Mouse (Mus musculus) embryo, embryonic 11.5 days (tissue): ENCODE data around the gene Dhx34.
A peak's percentile ranks its signal among the peaks of the same experiment; 100 is the strongest.

Source experiments
- DNase-seq: peaks from one replicate; pipeline ENCODE4 v3.0.0-alpha.2; 2012; ENCODE audit warnings: low read depth, low spot score

Dhx34 gene

GRCm38 (mm10) chr7:16162036-16162435, 59.8 kb downstream of the Dhx34 start:
- no peak for DNase-seq

- no peak for DNase-seq
Observed at GRCm38 (mm10) chr7:16161302-16161701, 60.5 kb downstream of the Dhx34 start.

GRCm38 (mm10) chr7:16160702-16161101, 61.1 kb downstream of the Dhx34 start:
- no peak for DNase-seq

- DNase-seq, result no peak
Observed at GRCm38 (mm10) chr7:16158735-16159134, 63.1 kb downstream of the Dhx34 start.

GRCm38 (mm10) chr7:16156105-16156714, 65.6 kb downstream of the Dhx34 start:
- DNase-seq, result no peak

DNA sequence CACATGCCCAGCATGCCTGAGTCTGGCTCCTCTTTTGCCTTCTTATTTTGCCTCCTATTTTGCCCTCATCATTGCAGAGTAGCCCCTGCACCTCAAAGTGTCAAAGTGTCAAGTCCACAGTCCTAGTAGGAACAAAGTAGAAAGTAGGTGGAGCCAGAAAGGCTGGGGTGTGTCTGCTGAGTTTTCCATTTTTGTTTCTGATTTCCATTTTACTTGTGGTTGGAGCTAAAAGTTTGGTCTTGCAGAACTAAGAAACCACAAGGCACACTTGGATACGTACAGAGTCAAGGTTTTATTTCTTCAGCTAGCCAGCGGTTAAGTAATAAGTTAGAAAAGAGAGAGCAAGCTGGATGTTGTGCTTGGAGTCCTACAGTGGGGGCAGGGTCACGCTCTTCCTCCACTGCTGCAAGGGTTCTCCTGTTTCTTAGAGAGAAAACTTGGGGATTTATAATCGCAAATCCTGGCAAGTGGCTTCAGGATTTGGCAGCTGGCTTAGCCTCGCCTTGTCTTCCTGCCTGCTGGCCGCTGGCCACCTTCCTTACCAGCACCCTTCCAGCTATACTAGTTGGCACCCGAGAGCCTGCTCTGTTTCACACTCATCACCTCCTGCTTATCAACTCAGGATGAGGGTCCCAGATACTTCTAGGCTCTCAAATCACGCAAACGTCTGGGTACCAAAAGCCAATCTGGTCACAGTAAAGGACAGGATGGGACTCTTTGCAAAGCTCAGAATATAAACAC, 66.5 kb downstream of the Dhx34 start:
- DNase-seq, result no peak

GRCm38 (mm10) chr7:16153522-16153921, 68.3 kb downstream of the Dhx34 start:
- DNase-seq, result no peak

DNA sequence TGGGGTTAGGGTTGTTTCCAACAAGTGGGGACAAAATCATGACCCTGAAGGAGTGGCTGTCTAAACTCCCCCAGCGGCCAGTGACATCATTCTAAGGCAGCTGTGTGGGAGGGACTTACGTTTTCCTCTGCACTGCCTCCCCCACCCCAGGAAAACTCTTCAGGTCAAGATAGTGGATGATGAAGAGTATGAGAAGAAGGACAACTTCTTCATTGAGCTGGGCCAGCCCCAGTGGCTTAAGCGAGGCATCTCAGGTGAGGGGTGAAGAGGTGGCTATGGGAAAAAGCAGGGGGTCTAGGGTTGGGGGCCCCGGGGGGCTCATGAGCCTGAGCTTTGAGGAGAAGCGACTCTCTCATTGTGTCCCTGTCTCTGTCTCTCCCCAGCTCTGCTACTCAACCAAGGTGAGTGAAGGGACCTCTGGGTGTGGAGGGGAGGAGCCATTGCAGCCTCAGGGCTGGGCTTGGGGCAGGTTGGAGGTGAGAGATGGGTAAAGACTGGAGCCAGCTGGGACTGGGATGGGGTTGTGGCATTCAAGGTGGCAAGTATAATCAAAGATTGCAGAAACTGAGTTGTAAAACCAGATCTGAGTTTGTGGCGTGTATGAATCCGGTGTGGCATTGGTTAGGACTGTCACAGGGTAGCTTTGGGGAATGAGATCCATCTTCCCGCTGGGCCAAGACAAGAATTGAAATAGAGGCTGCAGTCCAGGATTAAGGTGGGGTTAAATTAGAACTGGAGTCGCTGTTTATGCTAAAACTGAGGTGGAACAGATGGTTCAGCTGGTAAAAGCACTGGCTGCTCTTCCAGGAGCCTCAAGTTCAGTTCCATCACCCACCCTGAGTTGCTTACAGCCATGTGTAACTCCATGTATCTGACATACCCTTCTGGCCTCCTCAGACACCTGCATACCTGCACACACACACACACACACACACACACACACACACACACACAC, 71.4 kb downstream of the Dhx34 start:
- DNase-seq, result no peak

DNA sequence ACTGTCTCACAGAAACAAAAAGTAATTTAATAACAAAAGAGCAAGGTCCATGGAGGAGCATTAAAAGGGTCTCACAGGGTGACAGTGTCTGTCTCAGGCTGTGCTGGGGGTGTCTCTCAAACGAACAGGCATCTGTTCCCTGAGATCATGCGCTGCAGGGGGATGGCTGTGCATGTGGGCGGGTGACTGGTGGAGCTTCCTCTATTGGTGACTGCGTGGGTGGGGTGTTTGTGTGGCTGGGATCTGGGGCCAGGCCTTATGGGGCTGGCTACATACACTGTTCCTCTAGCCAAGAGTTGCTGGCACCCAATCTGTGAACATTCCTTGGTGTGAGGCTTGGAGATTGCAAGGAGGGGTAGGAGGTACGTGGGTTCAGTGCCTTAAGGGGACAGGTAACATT, 72.6 kb downstream of the Dhx34 start:
- no peak for DNase-seq

DNA sequence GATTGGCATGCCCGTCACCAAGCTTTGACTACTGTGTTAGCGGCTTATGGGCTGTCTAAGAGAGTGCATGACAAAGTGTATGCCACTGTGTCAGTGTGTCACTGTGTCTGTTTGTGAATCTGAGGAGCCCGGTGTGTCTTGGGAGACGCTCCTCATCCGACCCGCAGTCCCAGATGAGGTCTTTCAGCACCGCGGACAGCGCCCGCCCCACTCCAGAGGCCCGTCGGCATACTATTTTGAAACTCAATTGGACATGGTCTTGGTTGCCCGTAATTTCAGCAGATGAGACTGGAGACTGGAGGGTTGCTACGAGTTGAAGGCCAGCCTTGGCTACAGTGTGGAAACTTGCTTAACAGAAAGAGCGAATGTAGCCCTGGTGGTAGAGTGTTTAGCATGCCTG, 74.2 kb downstream of the Dhx34 start:
- peak; percentile 38 for DNase-seq
